Mouse (Mus musculus) intestine, embryonic 14.5 days (tissue): ENCODE data around the gene Hlx. TPM values are rescaled to one million over a fixed set of nuclear protein-coding genes. Genes with fewer than 3 reads are reported as not detected.

ENCODE experiments used
- ATAC-seq: fragments of 200-750 bp; cut with Nextera tagmentation; replicated peaks from 2 replicates; pipeline ENCODE4 v1.8.0; 2017; ENCODE audit warnings: low read depth, moderate number of reproducible peaks, moderate TSS enrichment, moderate library complexity; ENCODE audit not compliant: low FRiP score, low TSS enrichment
- DNase-seq: peaks from one replicate; pipeline ENCODE4 v3.0.0-alpha.2; 2018; ENCODE audit warnings: low spot score
- H3K27ac ChIP-seq: fragments of 300-500 bp; sonication (generic); 2 replicates; pipeline ENCODE4 v1.5.1; 2014; ENCODE audit warnings: low read depth, mild to moderate bottlenecking, control low read depth
- H3K27me3 ChIP-seq: fragments of 300-500 bp; sonication (generic); replicated peaks from 2 replicates; pipeline ENCODE4 v1.6.1; 2014; ENCODE audit warnings: low read length, control low read depth; ENCODE audit not compliant: control insufficient read depth, insufficient read depth
- H3K36me3 ChIP-seq: fragments of 300-500 bp; sonication (generic); 2 replicates; pipeline ENCODE4 v1.6.1; 2014; ENCODE audit warnings: low read length, control low read depth; ENCODE audit not compliant: control insufficient read depth, insufficient read depth
- H3K4me1 ChIP-seq: fragments of 300-500 bp; sonication (generic); replicated peaks from 2 replicates; pipeline ENCODE4 v1.6.1; 2014; ENCODE audit warnings: low read length, control low read depth, mixed read lengths; ENCODE audit not compliant: control insufficient read depth, insufficient read depth
- H3K4me2 ChIP-seq: fragments of 300-500 bp; sonication (generic); 2 replicates; pipeline ENCODE4 v1.6.1; 2014; ENCODE audit warnings: low read length
- H3K4me3 ChIP-seq: fragments of 300-500 bp; sonication (generic); 2 replicates; pipeline ENCODE4 v1.5.1; 2014; ENCODE audit warnings: low read depth, low read length, control low read depth, mixed read lengths
- H3K9ac ChIP-seq: fragments of 300-500 bp; sonication (generic); 2 replicates; pipeline ENCODE4 v1.6.1; 2014; ENCODE audit warnings: mild to moderate bottlenecking, low read length
- H3K9me3 ChIP-seq: fragments of 300-500 bp; sonication (generic); 2 replicates; pipeline ENCODE4 v1.6.1; 2016; ENCODE audit warnings: low read length, control low read depth; ENCODE audit not compliant: control insufficient read depth
- WGBS: fragments of 180-500 bp; shearing (Covaris S2); extraction: QIAGEN DNeasy Blood & Tissue Kit; methylation state at CpG from one replicate; pipeline ENCODE4 v1.1.7; 2014; 5-methylcytosine and 5-hydroxymethylcytosine counted together
- polyA plus RNA-seq: library from polyadenylated mRNA; unstranded; fragments of >200 nt; fragmentation: Nextera tagmentation; extraction: Ambion mirVana; gene quantifications from 2 replicates; pipeline ENCODE4 v1.2.1, GENCODE M21; 2014

Gene Hlx
- polyA plus RNA-seq, 1 experiment from 2014 or later = 49.3 TPM

DNA sequence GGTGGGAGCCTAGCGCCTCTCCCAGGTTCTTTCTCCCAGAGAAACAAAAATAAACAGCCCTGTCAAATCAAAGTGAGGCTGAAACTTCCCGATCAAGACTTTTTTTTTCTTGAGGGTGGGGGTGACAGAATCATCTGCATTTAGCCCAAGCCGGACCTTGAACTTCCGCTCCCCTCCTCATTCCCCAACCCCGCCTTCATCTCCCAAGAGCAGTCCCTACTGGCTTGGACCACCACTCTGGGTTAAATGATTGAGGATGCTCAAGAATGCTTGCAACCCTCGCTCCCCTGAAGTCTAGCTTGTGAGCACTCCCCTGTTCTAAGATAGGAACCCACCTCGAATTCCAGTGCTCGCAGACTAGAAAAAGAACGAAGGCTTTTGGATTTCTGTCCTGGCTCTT is 11.3 kb downstream of the Hlx start:
- H3K9me3 ChIP-seq = no peaks in the 10 kb centered on the region
- H3K27ac ChIP-seq = no peak overlapping the region
- peaks cover 86% of the 10 kb centered on the region for H3K27me3 ChIP-seq
- ATAC-seq (no peak), DNase-seq (peak; percentile 55)
- peaks cover 37% of the 10 kb centered on the region for H3K4me1 ChIP-seq
- no peak overlapping the region for H3K4me3 ChIP-seq
- peaks cover 2% of the 10 kb centered on the region; the same call in 1 of the 2 replicates for H3K36me3 ChIP-seq
- 16% methylated on average over 9 of the region's 9 CpGs for WGBS
- H3K4me2 ChIP-seq = peak overlapping the region; percentile 22; the same call in 1 of the 2 replicates
- no peak overlapping the region for H3K9ac ChIP-seq

DNA sequence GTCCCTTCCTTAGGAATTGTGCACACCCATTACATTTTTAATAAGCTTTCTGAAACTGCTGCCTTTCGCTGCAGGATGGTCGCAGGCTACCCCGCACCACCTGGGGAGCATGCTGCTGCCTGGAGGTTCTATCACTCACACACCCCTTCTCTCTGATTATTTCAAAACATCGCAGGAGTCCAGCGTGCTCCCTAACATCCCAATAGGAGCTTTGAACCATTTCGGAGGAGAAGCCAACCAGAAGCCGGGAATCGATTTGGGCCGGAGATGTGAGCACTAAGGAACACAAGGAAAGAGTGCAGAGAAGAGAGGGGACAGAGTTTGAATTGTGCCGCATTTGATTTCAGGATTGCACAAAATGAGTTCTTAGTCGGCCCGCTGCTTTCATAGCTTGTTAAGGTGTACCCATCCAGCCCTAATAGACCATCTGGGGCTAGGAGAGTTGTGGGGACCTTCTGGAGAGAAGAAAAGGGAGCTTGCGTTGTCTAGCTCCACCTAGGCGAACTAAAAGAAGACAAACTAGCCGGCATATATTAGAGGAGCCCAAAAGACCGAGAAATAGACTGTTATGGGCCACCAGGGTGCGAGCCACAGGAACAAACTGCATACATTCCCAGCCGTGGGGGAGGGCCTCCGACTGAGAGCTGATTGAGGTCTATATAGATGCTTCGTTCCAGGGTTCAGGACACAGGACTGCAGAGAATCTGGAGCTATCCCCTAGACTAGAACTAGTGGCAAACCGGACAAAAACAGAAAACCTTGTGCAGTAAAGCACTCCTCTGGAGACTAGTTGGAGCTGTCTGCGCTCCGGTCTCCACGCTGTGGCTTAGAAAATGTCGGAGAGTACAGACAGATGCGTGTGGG is 12.0 kb downstream of the Hlx start:
- no peak overlapping the region for H3K9ac ChIP-seq
- peaks cover 87% of the 10 kb centered on the region for H3K27me3 ChIP-seq
- no peak for ATAC-seq
- no peak for DNase-seq
- no peak overlapping the region for H3K27ac ChIP-seq
- peaks cover 30% of the 10 kb centered on the region for H3K4me1 ChIP-seq
- H3K36me3 ChIP-seq = no peaks in the 10 kb centered on the region
- WGBS = 21% methylated on average over 26 of the region's 26 CpGs
- H3K4me3 ChIP-seq = no peak overlapping the region
- no peaks in the 10 kb centered on the region for H3K9me3 ChIP-seq
- H3K4me2 ChIP-seq = peak overlapping the region; percentile 22; the same call in 1 of the 2 replicates

- H3K4me1 ChIP-seq = peaks cover 15% of the 10 kb centered on the region; the same call in 1 of the 2 replicates
- H3K36me3 ChIP-seq = no peaks in the 10 kb centered on the region
- no peak for ATAC-seq
- H3K27me3 ChIP-seq = peaks cover 72% of the 10 kb centered on the region
- DNase-seq = peak; percentile 76
- WGBS = 5% methylated on average over 41 of the region's 41 CpGs
- peak overlapping the region; percentile 54 for H3K4me2 ChIP-seq
- H3K4me3 ChIP-seq = peak overlapping the region; percentile 21
- no peak overlapping the region for H3K27ac ChIP-seq
- no peak overlapping the region for H3K9ac ChIP-seq
- no peaks in the 10 kb centered on the region for H3K9me3 ChIP-seq
Measured at GRCm38 (mm10) chr1:184718261-184719120, 13.9 kb downstream of the Hlx start.

DNA sequence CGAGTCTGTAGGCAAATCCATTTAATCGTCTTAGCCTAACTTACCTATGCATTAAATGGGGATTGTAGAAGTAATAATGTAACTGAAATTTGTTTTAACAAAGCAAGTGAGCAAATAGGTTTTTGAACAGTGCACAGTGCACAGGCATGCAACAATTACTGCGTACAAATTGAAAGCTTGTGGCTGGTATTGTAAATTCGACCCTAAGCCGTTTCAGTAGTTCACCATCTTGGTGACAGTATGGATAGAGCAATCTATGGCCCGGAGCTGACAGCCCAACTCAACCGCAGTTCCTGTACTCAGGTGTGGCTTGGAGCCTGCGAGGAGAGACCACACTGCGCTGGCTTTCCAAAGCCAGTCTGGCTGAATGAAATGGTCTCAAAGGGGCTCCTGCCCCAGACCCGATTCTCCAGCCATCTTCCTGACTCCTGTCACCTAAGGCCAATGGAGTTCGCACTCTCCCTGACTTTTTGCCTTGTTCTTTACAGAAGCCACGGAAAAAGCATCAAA is 14.7 kb downstream of the Hlx start:
- DNase-seq (no peak), ATAC-seq (no peak)
- H3K4me1 ChIP-seq = peaks cover 15% of the 10 kb centered on the region; the same call in 1 of the 2 replicates
- WGBS = 39% methylated on average over 12 of the region's 12 CpGs
- no peak overlapping the region for H3K4me3 ChIP-seq
- peaks cover 64% of the 10 kb centered on the region for H3K27me3 ChIP-seq
- H3K9ac ChIP-seq = no peak overlapping the region
- H3K9me3 ChIP-seq = no peaks in the 10 kb centered on the region
- H3K4me2 ChIP-seq = no peak overlapping the region
- no peak overlapping the region for H3K27ac ChIP-seq
- no peaks in the 10 kb centered on the region for H3K36me3 ChIP-seq

DNA sequence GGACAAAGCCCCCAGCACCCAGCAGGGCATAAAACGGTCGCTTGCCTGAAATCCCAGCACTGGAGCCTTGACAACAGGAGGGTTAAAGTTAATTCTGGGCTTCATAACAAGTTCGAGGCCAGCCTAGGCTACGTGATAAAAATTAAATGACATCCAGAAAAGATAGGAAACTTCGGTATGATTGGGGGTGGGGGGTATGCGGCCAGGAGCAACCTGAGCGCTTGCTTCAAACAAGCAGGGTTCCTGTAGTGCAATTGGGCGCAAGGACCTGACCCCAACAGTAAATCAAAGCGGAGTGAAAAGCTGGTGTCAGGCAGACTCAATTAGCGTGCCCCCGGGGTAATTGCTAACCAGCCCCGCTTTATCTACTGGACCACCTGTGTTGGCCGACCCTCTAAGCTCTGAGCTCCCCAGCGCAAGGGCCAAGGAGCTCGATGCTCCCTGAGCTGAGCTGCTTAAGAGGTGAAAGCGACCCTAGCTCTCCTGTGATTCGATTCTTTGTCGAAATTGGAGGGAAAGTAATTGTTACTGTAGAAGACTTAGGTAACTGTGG is 15.3 kb downstream of the Hlx start:
- Histone ChIP-seq H3K27me3 (peaks cover 58% of the 10 kb centered on the region), H3K9ac (no peak overlapping the region), H3K4me1 (peaks cover 15% of the 10 kb centered on the region; the same call in 1 of the 2 replicates), H3K36me3 (no peaks in the 10 kb centered on the region), H3K4me3 (no peak overlapping the region), H3K9me3 (no peaks in the 10 kb centered on the region), H3K4me2 (no peak overlapping the region), H3K27ac (no peak overlapping the region)
- 28% methylated on average over 18 of the region's 18 CpGs for WGBS
- no peak for ATAC-seq
- DNase-seq = no peak

DNA sequence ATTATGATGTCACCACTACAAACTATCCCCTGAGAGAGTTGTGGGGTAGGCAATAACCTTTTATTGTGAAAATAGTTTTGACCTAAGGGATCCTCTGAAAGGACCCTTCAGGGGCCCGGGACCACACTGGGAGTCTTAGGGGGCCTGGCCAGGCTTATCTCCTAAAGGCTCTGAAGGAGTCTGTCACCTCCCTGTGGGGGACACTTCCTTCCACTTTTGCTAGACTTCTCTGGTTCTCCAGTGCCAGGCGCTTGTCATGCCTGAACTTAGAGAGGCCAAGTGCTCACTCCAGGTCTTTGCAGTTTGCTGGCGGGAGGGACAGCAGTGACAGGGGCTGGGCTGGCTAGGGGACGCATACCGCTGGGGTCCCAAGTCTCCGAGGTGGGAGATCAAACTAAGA is 16.3 kb downstream of the Hlx start:
- Histone ChIP-seq H3K4me3 (no peak overlapping the region), H3K36me3 (no peaks in the 10 kb centered on the region), H3K4me2 (no peak overlapping the region), H3K27me3 (peaks cover 50% of the 10 kb centered on the region), H3K9me3 (0 out of 2 replicates have a peak, but pooled peaks cover 3% of the 10 kb centered on the region), H3K27ac (no peak overlapping the region), H3K4me1 (peaks cover 15% of the 10 kb centered on the region; the same call in 1 of the 2 replicates), H3K9ac (no peak overlapping the region)
- DNase-seq (no peak), ATAC-seq (no peak)
- 34% methylated on average over 6 of the region's 6 CpGs for WGBS

GRCm38 (mm10) chr1:184715693-184716092 is 16.7 kb downstream of the Hlx start:
- H3K27me3 ChIP-seq = peaks cover 47% of the 10 kb centered on the region
- 0 out of 2 replicates have a peak, but pooled peaks cover 3% of the 10 kb centered on the region for H3K9me3 ChIP-seq
- no peak overlapping the region for H3K4me2 ChIP-seq
- H3K4me3 ChIP-seq = no peak overlapping the region
- no peak overlapping the region for H3K9ac ChIP-seq
- no peak for DNase-seq
- no peak overlapping the region for H3K27ac ChIP-seq
- H3K36me3 ChIP-seq = no peaks in the 10 kb centered on the region
- WGBS = 45% methylated on average over 6 of the region's 6 CpGs
- ATAC-seq = no peak
- peaks cover 13% of the 10 kb centered on the region; the same call in 1 of the 2 replicates for H3K4me1 ChIP-seq

GRCm38 (mm10) chr1:184714515-184714914 is 17.9 kb downstream of the Hlx start:
- Histone ChIP-seq H3K4me2 (no peak overlapping the region), H3K36me3 (no peaks in the 10 kb centered on the region), H3K27ac (no peak overlapping the region), H3K27me3 (peaks cover 35% of the 10 kb centered on the region), H3K9ac (no peak overlapping the region), H3K4me1 (peaks cover 10% of the 10 kb centered on the region; the same call in 1 of the 2 replicates), H3K4me3 (no peak overlapping the region), H3K9me3 (0 out of 2 replicates have a peak, but pooled peaks cover 3% of the 10 kb centered on the region)
- WGBS = 38% methylated on average over 3 of the region's 3 CpGs
- DNase-seq = no peak
- ATAC-seq = no peak
